Mouse (Mus musculus) G1E (cell line): ENCODE measurements at regions not wholly inside any gene's neighbourhood (a gene's known extent, or its start where the extent isn't known, plus 50 kb on each side); places are given as distances from the start of the nearest gene placed in this dataset.

Experiments
- CTCF ChIP-seq: IDR thresholded peaks from 2 replicates; pipeline ENCODE4 v1.5.1; 2012; ENCODE audit warnings: low read depth, low read length, inconsistent platforms, mixed read lengths
- TAL1 ChIP-seq: conservative IDR thresholded peaks from 2 replicates; pipeline ENCODE4 v1.6.1; 2012; ENCODE audit warnings: low read depth, low read length, inconsistent platforms, mixed read lengths

DNA sequence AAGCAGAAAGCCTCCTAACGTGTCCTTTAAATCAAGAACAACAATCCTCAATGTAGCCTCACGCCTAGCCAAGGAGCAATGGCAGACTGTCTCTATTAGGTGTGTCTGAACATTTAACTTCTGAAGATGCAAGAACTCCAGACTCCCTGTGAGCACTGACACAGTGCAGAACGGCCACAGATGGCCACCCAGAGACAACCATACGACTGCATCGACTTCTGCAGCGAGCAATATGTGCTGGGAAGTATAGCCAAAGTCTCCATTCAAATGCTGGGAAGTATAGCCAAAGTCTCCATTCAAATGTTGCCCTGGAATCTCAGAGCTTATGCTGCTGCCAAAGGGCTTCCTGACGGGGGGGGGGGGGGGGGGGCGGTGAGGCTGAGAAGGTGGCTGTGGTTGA lies 463.5 kb downstream of the Efna5 start:
- TF ChIP-seq CTCF (no peak), TAL1 (no peak)
